Mouse (Mus musculus): ENCODE data around the gene Pheta1.
A peak's percentile ranks its signal among the peaks of the same experiment; 100 is the strongest.

Gene Pheta1

GRCm38 (mm10) chr5:121848743-121849142, at the start of gene Pheta1:
Gene Pheta1, plus strand, starts transcription at chr5:121848984.
- DNase-seq, result peak; percentile 95

- DNase-seq, result no peak
Observed at GRCm38 (mm10) chr5:121807186-121807585, 41.6 kb upstream of the Pheta1 start.

- DNase-seq, result no peak
Observed at GRCm38 (mm10) chr5:121808202-121808601, 40.6 kb upstream of the Pheta1 start.

- no peak for DNase-seq
Observed at GRCm38 (mm10) chr5:121809667-121810224, 39.0 kb upstream of the Pheta1 start.

- DNase-seq, result no peak
Observed at GRCm38 (mm10) chr5:121810331-121811151, 38.2 kb upstream of the Pheta1 start.

- DNase-seq, result no peak
Observed at GRCm38 (mm10) chr5:121811485-121811931, 37.3 kb upstream of the Pheta1 start.

- no peak for DNase-seq
Observed at GRCm38 (mm10) chr5:121812526-121813243, 36.1 kb upstream of the Pheta1 start.

- no peak for DNase-seq
Observed at GRCm38 (mm10) chr5:121813744-121814143, 35.0 kb upstream of the Pheta1 start.

- DNase-seq, result peak; percentile 41
Observed at GRCm38 (mm10) chr5:121815067-121815466, 33.7 kb upstream of the Pheta1 start.

GRCm38 (mm10) chr5:121815867-121816380, 32.9 kb upstream of the Pheta1 start:
- DNase-seq, result no peak

GRCm38 (mm10) chr5:121816611-121817010, 32.2 kb upstream of the Pheta1 start:
- DNase-seq, result no peak

- no peak for DNase-seq
Observed at GRCm38 (mm10) chr5:121817551-121817950, 31.2 kb upstream of the Pheta1 start.

GRCm38 (mm10) chr5:121818401-121818800, 30.4 kb upstream of the Pheta1 start:
- no peak for DNase-seq

GRCm38 (mm10) chr5:121818862-121819261, 29.9 kb upstream of the Pheta1 start:
- DNase-seq, result no peak

GRCm38 (mm10) chr5:121819559-121819958, 29.2 kb upstream of the Pheta1 start:
- DNase-seq, result no peak

GRCm38 (mm10) chr5:121820161-121820560, 28.6 kb upstream of the Pheta1 start:
- no peak for DNase-seq

- DNase-seq, result no peak
Observed at GRCm38 (mm10) chr5:121820657-121821056, 28.1 kb upstream of the Pheta1 start.

- DNase-seq, result no peak
Observed at GRCm38 (mm10) chr5:121821116-121821515, 27.7 kb upstream of the Pheta1 start.

- no peak for DNase-seq
Observed at GRCm38 (mm10) chr5:121821552-121821951, 27.2 kb upstream of the Pheta1 start.

GRCm38 (mm10) chr5:121822786-121823505, 25.8 kb upstream of the Pheta1 start:
- DNase-seq, result no peak

- no peak for DNase-seq
Observed at GRCm38 (mm10) chr5:121823668-121824067, 25.1 kb upstream of the Pheta1 start.

- DNase-seq, result no peak
Observed at GRCm38 (mm10) chr5:121824121-121824520, 24.7 kb upstream of the Pheta1 start.

GRCm38 (mm10) chr5:121825606-121826005, 23.2 kb upstream of the Pheta1 start:
- DNase-seq, result no peak
